Mouse (Mus musculus): ENCODE data around the gene Aoc1.

Aoc1 gene

GRCm38 (mm10) chr6:48909229-48909628, 36.5 kb downstream of the Aoc1 start:
- DNase-seq (ENCODE audit: low spot score) = no peak

GRCm38 (mm10) chr6:48912033-48912432, 39.3 kb downstream of the Aoc1 start:
- DNase-seq (ENCODE audit: low spot score) = no peak

GRCm38 (mm10) chr6:48913587-48913986, 40.9 kb downstream of the Aoc1 start:
- no peak for DNase-seq (ENCODE audit: low spot score)

- no peak for DNase-seq (ENCODE audit: low spot score)
These were observed 56.9 kb downstream of the Aoc1 start, which contains the start of gene 1600015I10Rik for GRCm38 (mm10) chr6:48929595-48929994. 1600015I10Rik (plus strand) TSS chr6:48929895.

GRCm38 (mm10) chr6:48949596-48949995, 76.9 kb downstream of the Aoc1 start:
- DNase-seq (ENCODE audit: low spot score) = peak; percentile 65

- DNase-seq (ENCODE audit: low spot score) = no peak
These were observed 78.0 kb downstream of the Aoc1 start for GRCm38 (mm10) chr6:48950676-48951075.

GRCm38 (mm10) chr6:48951630-48952029, 78.9 kb downstream of the Aoc1 start:
- no peak for DNase-seq (ENCODE audit: low spot score)

- peak; percentile 33 for DNase-seq (ENCODE audit: low spot score)
These were observed 80.5 kb downstream of the Aoc1 start for GRCm38 (mm10) chr6:48953220-48953619.

GRCm38 (mm10) chr6:48954211-48954610, 81.5 kb downstream of the Aoc1 start:
- no peak for DNase-seq (ENCODE audit: low spot score)

- peak; percentile 47 for DNase-seq (ENCODE audit: low spot score)
These were observed 82.2 kb downstream of the Aoc1 start for GRCm38 (mm10) chr6:48954946-48955345.

- DNase-seq (ENCODE audit: low spot score) = no peak
These were observed 84.1 kb downstream of the Aoc1 start for GRCm38 (mm10) chr6:48956785-48957184.

- DNase-seq (ENCODE audit: low spot score) = peak; percentile 13
These were observed 85.4 kb downstream of the Aoc1 start for GRCm38 (mm10) chr6:48958053-48958452.

All from ovary, adult 18-20 months (tissue).